9 mouse cellular contexts compared by ENCODE assay signal in the genomic region with DNA sequence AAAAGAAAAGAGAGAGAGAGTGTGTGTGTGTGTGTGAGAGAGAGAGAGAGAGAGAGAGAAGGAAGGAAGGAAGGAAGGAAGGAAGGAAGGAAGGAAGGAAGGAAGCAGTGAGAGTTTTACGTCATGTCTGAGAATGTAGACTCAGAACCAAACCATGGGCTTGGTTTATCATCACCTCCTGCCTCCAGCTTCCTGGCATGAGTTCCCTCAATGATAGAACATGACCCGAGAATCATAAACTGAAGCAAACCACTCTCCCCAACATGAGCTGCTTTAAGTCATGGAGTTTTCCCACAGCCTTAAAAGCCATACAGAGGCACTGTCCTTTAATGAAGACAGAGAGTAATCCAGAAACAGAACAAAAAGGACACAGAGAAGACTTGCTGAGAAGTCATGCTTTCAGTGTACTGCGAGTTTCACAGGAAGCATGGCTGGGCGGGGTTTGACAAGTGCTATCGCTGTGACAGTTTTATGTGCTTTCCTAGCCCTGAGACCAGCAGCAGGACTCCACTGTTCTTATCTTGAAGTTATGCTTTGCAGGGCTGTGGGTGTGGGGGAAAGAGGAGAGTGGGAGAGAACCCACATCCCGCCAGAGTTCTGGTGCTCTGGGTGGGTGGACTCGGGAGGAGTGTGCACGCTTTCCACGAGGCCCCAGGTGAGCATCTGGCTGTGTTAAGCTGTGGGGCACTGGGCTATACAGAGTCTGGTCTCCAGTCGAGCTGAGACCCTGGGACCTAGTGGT. TPM values are rescaled to one million over a fixed set of nuclear protein-coding genes. Genes with fewer than 3 reads are reported as not detected.
DNase-seq lines count a peak whose midpoint lies in the region; ATAC-seq and TF ChIP-seq lines count a peak whose summit lies in the region.
"Had no signal": no experiment of that assay in that cellular context is flagged by ENCODE, and none has a peak within 500 bp of the region (broad histone marks: within the 10 kb centered on the region; RNA-seq: fewer than 3 reads in every experiment).

No protein-coding gene starts in this region.

- H3K4me3 ChIP-seq in lung, postnatal 0 days (ENCODE audit: low read depth, low read length) = no peak overlapping the region
- no peak overlapping the region for H3K4me3 ChIP-seq in lung, adult 2 months (replicated peaks; ENCODE audit: extremely low read depth, low read depth, low read length)
- H3K4me3 ChIP-seq in liver, embryonic 14.5 days (ENCODE audit: insufficient read depth in 1 of 2, low read depth in 2 of 2, low read length in 2 of 2) = peak overlapping the region; percentile 28 to 36
- H3K4me3 ChIP-seq in hindbrain, embryonic 14.5 days (replicated peaks; ENCODE audit: low read length) = no peak overlapping the region

- no peak overlapping the region for H3K27ac ChIP-seq in lung, postnatal 0 days (ENCODE audit: low read length)
- H3K27ac ChIP-seq in liver, embryonic 14.5 days = peak overlapping the region; percentile 99
- no peak overlapping the region for H3K27ac ChIP-seq in hindbrain, embryonic 14.5 days

- TF ChIP-seq EP300 in lung, postnatal 0 days (IDR thresholded peaks at IDR 0.05) = no peak
- peak; percentile 74 for TF ChIP-seq EP300 in liver, embryonic 14.5 days (IDR thresholded peaks at IDR 0.05; ENCODE audit: low read depth)

- H3K9me3 ChIP-seq in lung, postnatal 0 days (ENCODE audit: low read length) = no peaks in the 10 kb centered on the region
- H3K9me3 ChIP-seq in liver, embryonic 14.5 days (ENCODE audit: control insufficient read depth, low read length) = no peaks in the 10 kb centered on the region
- no peaks in the 10 kb centered on the region for H3K9me3 ChIP-seq in hindbrain, embryonic 14.5 days (ENCODE audit: control insufficient read depth, low read length)

- 44% methylated on average over 10 of the region's 10 CpGs for WGBS in lung, postnatal 0 days
- WGBS in lung, adult 2 months = 47% methylated on average over 10 of the region's 10 CpGs
- 12% methylated on average over 10 of the region's 10 CpGs for WGBS in liver, embryonic 14.5 days (ENCODE audit: insufficient replicate concordance)
- 78% methylated on average over 10 of the region's 10 CpGs for WGBS in hindbrain, embryonic 14.5 days

- intact Hi-C loops in left cerebral cortex, postnatal 25 days (cut with DNase I) = no loop called here

- no peaks in the 10 kb centered on the region for H3K36me3 ChIP-seq in lung, postnatal 0 days (ENCODE audit: insufficient read depth, low read length)
- no peaks in the 10 kb centered on the region for H3K36me3 ChIP-seq in liver, embryonic 14.5 days (replicated peaks; ENCODE audit: control insufficient read depth, insufficient read depth, low read depth)
- no peaks in the 10 kb centered on the region for H3K36me3 ChIP-seq in hindbrain, embryonic 14.5 days (replicated peaks; ENCODE audit: control insufficient read depth, insufficient read depth)

- TF ChIP-seq CTCF in lung, postnatal 0 days (IDR thresholded peaks at IDR 0.05) = no peak
- TF ChIP-seq CTCF in lung, adult 2 months (IDR thresholded peaks at IDR 0.05; ENCODE audit: insufficient read depth, low read length) = no peak
- no peak for TF ChIP-seq CTCF in liver, embryonic 14.5 days (IDR thresholded peaks at IDR 0.05; ENCODE audit: low read depth)

- TF ChIP-seq POLR2A in lung, adult 2 months (IDR thresholded peaks at IDR 0.05; ENCODE audit: borderline replicate concordance, extremely low read depth, low read depth, low read length) = no peak

- H3K9ac ChIP-seq in lung, postnatal 0 days (replicated peaks; ENCODE audit: low read depth) = no peak overlapping the region
- H3K9ac ChIP-seq in liver, embryonic 14.5 days (replicated peaks) = peak overlapping the region; percentile 72
- no peak overlapping the region for H3K9ac ChIP-seq in hindbrain, embryonic 14.5 days

- peak; percentile 37 for ATAC-seq in lung, postnatal 0 days
- peak; percentile 98 for ATAC-seq in liver, embryonic 14.5 days (ENCODE audit: insufficient read depth)
- no peak for ATAC-seq in hindbrain, embryonic 14.5 days (ENCODE audit: low FRiP score)

- no peak overlapping the region for H3K4me2 ChIP-seq in lung, postnatal 0 days (replicated peaks; ENCODE audit: low read depth, low read length)
- H3K4me2 ChIP-seq in liver, embryonic 14.5 days (ENCODE audit: low read depth) = peak overlapping the region; percentile 80
- no peak overlapping the region for H3K4me2 ChIP-seq in hindbrain, embryonic 14.5 days (replicated peaks)

- DNase-seq in lung, postnatal 0 days (ENCODE audit: low spot score) = peak; percentile 31
- DNase-seq in lung, adult 2 months = no peak
- DNase-seq in c-Kit-positive CD71-positive TER-119-positive erythroid progenitor cells, embryonic 14.5 days (ENCODE audit: low spot score) = peak; percentile 87
- DNase-seq in liver, embryonic 14.5 days (ENCODE audit: low read depth in 3 of 3, low spot score in 3 of 3) = peak; percentile 81 to 82 (median 82)
- DNase-seq in thymus, postnatal 25 days = peak; percentile 21
- no peak for DNase-seq in hindbrain, embryonic 14.5 days (ENCODE audit: low spot score)
- no peak for DNase-seq in ovary, postnatal 10 days (ENCODE audit: low spot score)
- DNase-seq in left cerebral cortex, postnatal 25 days (ENCODE audit: low spot score in 2 of 2) = no peak

- no peaks in the 10 kb centered on the region; the same call in 1 of the 2 replicates for H3K4me1 ChIP-seq in lung, postnatal 0 days (ENCODE audit: insufficient read depth, low read depth, low read length)
- H3K4me1 ChIP-seq in lung, adult 2 months (ENCODE audit: control insufficient read depth, insufficient read depth, low read length) = peaks cover 6% of the 10 kb centered on the region; the same call in 1 of the 2 replicates
- H3K4me1 ChIP-seq in liver, embryonic 14.5 days (replicated peaks; ENCODE audit: control insufficient read depth in 2 of 2, insufficient read depth in 2 of 2, low read length in 1 of 2) = peaks cover 25% of the 10 kb centered on the region in 2 experiments
- H3K4me1 ChIP-seq in hindbrain, embryonic 14.5 days (replicated peaks; ENCODE audit: control insufficient read depth, insufficient read depth, low read length) = no peaks in the 10 kb centered on the region

- H3K27me3 ChIP-seq in lung, postnatal 0 days (replicated peaks; ENCODE audit: insufficient read depth, low read length) = no peaks in the 10 kb centered on the region
- no peaks in the 10 kb centered on the region for H3K27me3 ChIP-seq in liver, embryonic 14.5 days (ENCODE audit: control insufficient read depth, insufficient read depth, low read length)
- no peaks in the 10 kb centered on the region for H3K27me3 ChIP-seq in hindbrain, embryonic 14.5 days (ENCODE audit: control insufficient read depth, insufficient read depth, low read length)

RNA-seq across cellular contexts. Expression of a gene that starts 9.7 kb away (rescaled TPM):
- polyA plus RNA-seq in lung, postnatal 0 days (2015; fragmentation: Nextera tagmentation; extraction: Ambion mirVana) = 75.2 and 83.1 TPM in 2 replicates
- 17.4 and 29.1 TPM in 2 replicates for polyA plus RNA-seq in lung, adult 2 months (2012; rRNA removed)
- polyA plus RNA-seq in liver, embryonic 14.5 days (2012; rRNA removed) = 0.77 and 1.0 TPM in 2 replicates
- 2.5 and 2.7 TPM in 2 replicates for polyA plus RNA-seq in liver, embryonic 14.5 days (2014; fragmentation: Nextera tagmentation; extraction: Ambion mirVana)
- 2.0 and 2.7 TPM in 2 replicates for polyA plus RNA-seq in hindbrain, embryonic 14.5 days (2014; fragmentation: Nextera tagmentation; extraction: Ambion mirVana)
- 1 to 10 TPM; 4.0 to 4.7 TPM for total RNA-seq in left cerebral cortex, postnatal 25 days (2021)

RNA-seq across cellular contexts. Expression of a gene that starts 28.3 kb away (rescaled TPM):
- polyA plus RNA-seq in lung, postnatal 0 days (2015; fragmentation: Nextera tagmentation; extraction: Ambion mirVana) = 232 and 253 TPM in 2 replicates
- 28.5 and 32.4 TPM in 2 replicates for polyA plus RNA-seq in lung, adult 2 months (2012; rRNA removed)
- 2.2 and 4.2 TPM in 2 replicates for polyA plus RNA-seq in liver, embryonic 14.5 days (2012; rRNA removed)
- 5.3 and 5.5 TPM in 2 replicates for polyA plus RNA-seq in liver, embryonic 14.5 days (2014; fragmentation: Nextera tagmentation; extraction: Ambion mirVana)
- 1.7 and 2.8 TPM in 2 replicates for polyA plus RNA-seq in hindbrain, embryonic 14.5 days (2014; fragmentation: Nextera tagmentation; extraction: Ambion mirVana)
- 1 to 10 TPM; 1.3 to 1.6 TPM for total RNA-seq in left cerebral cortex, postnatal 25 days (2021)

RNA-seq across cellular contexts. Expression of a gene that starts 33.9 kb away (rescaled TPM):
- 1.9 and 3.1 TPM in 2 replicates for polyA plus RNA-seq in lung, postnatal 0 days (2015; fragmentation: Nextera tagmentation; extraction: Ambion mirVana)
- 0.21 and 0.32 TPM in 2 replicates for polyA plus RNA-seq in lung, adult 2 months (2012; rRNA removed)
- polyA plus RNA-seq in liver, embryonic 14.5 days (2012; rRNA removed) = 0.02 and 0.04 TPM in 2 replicates
- polyA plus RNA-seq in liver, embryonic 14.5 days (2014; fragmentation: Nextera tagmentation; extraction: Ambion mirVana) = not detected in 2 replicates
- 0.37 and 0.40 TPM in 2 replicates for polyA plus RNA-seq in hindbrain, embryonic 14.5 days (2014; fragmentation: Nextera tagmentation; extraction: Ambion mirVana)
- total RNA-seq in left cerebral cortex, postnatal 25 days (2021) = not detected
- total RNA-seq: liver, adult 2 months had no signal

Comparison
In these comparisons a context has a peak if more than half of its experiments do, and no peak if none do; other contexts are left out.
1. DNase-seq: peak in lung, postnatal 0 days (single experiment), c-Kit-positive CD71-positive TER-119-positive erythroid progenitor cells, embryonic 14.5 days (single experiment), liver, embryonic 14.5 days (3 of 3) and thymus, postnatal 25 days (single experiment); none in lung, adult 2 months (single experiment), hindbrain, embryonic 14.5 days (single experiment), ovary, postnatal 10 days (single experiment) and left cerebral cortex, postnatal 25 days (0 of 2).
2. H3K4me3 ChIP-seq: peak in liver, embryonic 14.5 days (2 of 2); none in lung, postnatal 0 days (single experiment), lung, adult 2 months (single experiment) and hindbrain, embryonic 14.5 days (single experiment).